Mouse (Mus musculus) right cerebral cortex, adult 18-20 months (tissue): ENCODE results near the gene Irgq.

Experiments used
- DNase-seq: peaks from one replicate; pipeline ENCODE4 v3.0.0; 2022; ENCODE audit warnings: mixed read lengths

Irgq gene

DNA sequence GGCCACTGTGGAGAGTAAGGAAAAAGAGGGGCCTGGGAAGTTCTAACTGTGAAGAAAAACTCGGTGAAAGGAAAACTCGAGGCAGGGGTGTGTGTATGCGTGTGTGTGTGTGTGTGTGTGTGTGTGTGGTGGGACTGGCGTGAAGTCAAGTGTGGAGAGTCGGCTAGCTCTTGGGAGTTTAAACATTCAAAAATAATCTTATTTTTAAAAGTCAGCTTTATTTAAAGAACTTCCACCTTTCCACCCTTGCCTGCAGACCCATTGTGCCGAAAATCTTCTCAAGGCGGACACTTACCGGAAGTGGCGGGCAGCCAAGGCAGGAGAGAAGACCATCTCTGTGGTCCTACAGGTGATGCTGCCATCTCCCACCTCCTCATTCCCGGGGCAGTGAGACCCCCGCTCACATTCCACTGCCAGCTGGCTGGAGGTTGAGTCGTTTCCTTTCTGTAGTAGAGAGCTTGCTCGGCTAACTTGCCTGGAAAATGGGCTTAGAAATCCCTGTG lies 17.1 kb downstream of the Irgq start:
- DNase-seq, result no peak

DNA sequence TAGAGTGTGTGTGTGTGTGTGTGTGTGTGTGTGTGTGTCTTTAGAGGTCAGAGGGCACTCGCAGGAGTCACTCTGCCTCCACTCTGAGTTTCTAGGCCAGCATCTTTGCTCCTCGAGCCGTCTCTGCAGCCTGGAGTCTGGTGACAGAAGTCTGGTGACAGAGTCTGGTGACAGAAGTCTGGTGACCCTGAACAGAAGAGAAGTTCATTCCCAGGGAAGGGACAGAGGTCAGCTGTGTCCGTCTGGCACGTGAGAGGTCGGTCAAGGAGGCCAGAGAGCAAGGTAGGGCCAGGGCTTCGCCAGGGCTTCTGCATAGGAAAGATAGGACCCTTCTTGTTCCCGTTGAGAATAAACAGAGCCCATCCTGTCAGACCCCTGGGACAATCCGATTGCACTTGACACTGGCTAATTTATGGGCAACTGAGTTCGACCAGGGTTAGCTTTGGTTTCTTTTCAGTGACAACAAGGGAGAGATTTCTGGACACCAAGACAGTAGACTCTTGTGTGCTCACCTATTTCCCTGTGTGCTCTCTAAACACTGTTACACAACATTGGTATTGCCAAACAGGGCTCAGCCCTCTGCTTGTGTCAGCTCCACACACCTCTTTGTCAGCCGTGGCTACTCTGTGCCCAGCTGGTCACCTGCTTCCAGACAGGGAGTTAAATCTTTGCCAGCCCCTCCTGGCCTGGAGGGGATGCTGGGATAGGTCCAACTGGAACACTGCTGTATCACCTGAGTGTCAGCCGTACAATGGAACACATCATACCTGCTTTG lies 21.7 kb downstream of the Irgq start:
- DNase-seq, result no peak

DNA sequence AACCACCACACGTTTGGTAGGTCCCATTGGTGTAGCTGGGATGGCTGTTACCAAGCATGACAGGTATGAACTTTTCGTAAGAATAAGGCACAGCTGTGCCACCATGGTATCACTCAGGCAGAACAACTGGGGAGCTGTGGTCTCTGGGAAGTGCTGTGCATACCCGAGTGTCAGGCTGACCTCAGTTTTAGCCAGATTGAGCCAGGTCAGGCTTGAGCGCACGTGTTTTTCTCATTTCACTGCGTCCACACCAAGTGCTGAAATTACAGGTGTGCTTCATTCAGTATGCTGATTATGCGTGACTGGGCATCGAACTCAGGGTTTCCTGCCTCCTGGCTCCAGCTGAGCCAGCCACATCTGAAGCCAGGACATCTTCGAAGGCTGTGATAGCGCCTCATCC lies 25.3 kb downstream of the Irgq start:
- no peak for DNase-seq

DNA sequence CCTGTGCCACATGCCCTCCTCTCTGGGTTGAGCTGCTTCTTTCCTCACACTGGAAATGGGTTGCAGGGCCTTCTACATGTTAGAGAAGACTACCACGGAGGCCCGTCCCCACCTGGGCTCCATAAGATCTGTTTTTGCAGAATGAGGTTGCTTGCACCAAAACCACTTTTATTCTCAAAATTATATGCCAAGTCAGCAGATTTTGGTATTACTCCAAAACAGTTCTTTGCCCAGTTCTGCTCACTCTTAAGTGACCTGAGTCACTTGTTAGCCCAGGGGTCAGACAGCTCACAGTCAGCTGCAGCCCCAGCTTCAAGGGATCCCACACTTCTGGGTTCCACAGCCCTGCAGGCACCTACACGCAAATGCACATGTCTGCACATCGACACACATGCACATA lies 31.0 kb downstream of the Irgq start:
- no peak for DNase-seq

DNA sequence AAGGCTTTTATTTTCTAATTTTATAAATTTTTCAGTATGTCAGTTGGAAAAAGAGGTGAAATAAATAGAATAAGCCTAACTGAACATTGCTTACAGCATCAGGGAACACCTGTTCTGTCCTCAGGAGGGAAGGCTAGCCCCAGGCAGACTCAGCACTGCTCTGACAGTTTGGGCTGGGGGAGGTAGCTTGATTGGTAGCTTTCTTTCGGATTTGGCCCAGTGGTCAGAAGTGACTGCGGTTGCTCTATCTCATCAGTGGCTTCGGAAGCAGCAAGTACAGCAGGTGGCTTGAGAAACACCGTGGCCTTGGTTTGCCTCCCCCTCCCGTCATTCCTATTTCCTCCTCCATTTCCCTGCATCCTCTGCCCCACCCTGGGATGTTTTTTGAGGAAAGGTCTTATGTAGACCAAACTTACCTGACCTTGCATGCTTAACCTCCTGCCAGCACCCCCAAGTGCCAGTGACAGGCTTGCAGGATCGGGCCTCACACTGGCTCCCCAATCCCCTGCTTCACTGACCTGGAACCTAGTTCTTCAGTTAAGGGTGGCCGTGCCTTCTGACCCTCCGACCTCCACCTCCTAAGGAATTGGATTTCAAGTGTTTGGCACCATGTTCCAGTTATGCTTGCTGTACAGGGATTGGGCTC lies 32.8 kb downstream of the Irgq start:
- no peak for DNase-seq

DNA sequence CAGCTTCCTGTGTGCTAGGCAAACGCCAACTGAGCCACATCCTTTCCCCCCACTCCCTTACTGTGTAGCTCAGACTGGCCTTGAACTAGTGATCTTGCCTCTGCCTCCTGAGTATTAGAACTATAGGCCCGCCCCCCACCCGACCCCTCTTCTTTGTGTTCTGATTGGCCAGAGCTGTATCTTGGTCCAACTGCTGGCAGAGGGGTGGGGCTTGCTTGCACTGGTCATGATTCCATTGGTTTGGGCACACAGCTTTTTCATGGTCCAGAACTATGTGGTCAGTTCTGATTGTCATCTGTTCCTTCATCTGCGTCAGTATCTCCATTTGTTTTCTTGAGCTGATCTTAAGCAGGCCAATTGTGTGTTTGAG lies 33.3 kb downstream of the Irgq start:
- DNase-seq, result no peak

DNA sequence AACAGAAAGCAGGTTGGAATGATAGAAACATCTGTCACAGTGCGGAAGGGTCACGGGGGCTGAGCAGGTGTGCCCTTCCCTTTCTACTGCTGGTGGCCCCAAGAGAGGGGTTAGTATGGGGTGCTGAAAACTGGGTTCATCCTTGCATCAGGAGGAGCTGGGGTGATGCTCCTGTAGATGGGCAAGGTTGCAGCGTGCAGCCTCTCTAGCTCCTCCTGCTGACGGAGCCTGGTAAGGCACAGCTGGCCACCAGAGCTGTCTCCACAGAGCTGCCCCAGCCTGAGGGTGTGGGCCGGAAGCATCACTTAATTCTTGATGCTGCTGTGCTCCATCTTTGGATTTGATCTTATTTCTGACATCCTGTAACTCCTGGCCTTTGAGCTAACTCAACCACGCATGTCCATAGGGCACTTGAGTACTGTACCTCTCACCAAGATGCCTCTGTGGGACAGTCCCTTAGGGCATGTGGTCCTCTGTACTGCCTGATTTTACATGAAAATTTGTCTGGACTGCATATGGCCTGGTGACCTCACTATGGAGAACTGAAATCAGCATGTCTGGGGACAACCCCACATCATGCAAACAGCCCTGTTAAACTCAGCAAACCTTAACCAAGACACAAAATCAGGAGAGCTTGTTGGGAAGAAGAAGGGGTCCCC lies 34.2 kb downstream of the Irgq start:
- peak; percentile 53 for DNase-seq

DNA sequence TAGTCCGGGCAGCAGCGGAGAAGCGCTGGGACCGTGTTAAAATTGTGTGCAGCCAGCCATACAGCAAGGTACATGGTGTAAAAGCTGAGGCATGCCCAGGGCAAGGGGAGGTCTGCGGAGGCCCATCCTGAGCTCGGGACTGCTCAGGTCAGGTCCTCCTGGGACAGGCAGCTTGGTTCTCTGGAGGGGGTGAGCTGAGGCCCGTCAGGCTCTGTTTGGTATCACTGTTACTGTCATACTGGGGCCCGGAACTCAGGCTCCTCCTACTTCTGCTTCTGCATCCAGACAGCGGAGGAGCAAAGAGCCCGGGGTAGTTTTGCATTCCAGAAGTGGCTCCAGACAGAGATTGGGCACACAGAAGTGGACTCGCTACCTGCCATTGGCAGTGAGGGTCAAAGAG lies 35.1 kb downstream of the Irgq start:
- no peak for DNase-seq

DNA sequence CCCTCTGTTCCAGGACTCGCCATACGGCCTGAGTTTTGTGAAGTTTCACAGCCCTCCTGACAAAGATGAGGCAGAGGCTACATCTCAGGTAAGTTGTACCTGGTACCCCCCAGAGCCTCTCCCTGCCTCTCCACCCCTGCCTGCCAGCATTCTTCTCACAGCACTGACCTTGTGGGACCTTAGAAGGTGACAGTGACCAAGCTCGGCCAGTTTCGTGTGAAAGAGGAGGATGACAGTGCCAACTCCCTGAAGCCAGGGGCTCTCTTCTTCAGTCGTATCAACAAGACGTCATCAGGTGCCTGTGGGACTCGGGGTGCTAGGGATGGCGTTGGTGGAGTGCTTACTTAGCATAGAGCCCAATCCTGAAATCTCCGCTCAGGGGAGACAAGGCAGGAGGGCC lies 35.7 kb downstream of the Irgq start:
- DNase-seq, result no peak

DNA sequence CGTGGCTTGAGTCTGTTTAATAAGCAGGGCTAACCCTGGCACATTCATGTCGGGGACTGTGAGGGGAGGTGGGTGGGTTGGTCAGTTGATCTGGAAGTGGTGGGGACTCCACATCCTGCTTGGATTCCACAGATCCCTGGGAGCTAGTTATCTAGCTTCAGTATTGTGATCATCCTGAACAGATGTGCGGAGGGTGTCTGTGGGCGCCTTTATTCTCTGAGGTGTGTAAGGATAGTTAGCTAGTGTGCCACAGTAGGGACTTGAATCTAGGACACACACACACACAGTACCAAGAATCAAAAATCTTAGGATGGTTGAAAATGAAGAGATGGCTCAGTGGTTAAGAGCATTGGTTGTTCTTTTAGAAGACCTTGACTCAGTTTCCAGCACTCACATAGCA lies 38.0 kb downstream of the Irgq start:
- DNase-seq, result peak; percentile 43

DNA sequence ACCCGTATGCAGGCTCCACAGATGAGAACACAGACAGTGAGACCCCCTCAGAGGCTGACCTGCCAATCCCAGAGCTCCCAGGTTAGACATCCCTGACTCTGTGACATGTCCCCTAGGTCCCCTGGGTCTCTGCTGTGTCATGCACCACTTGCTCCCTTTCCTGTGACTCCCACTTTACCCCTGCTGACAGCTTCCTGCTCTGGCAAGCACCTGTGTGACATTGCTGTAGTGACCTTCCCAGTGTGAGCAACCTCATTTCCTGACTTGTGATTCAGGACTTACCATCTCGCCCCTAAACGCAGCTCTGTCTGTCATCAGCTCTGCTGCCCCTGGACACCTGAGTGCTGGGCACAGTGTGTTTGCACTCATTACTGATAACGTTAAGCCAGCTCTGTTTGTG lies 40.6 kb downstream of the Irgq start:
- no peak for DNase-seq

DNA sequence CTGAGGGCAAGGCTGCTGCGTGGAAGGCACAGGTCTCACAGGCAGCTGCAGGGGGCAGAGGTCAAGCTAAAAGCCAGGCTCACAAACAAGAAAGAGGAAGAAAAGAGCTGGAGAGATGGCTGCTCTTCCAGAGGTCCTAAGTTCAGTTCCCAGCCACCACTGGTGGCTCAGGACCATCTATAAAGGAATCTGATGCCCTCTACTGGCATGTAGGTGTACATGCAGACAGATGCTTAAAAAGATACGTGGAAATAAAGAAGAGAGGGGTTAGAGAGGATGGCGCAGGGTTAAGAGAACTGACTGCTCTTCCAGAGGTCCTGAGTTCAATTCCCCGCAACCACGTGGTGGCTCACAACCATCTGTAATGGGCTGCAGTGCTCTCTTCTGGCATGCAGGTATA lies 42.0 kb downstream of the Irgq start:
- DNase-seq, result no peak

DNA sequence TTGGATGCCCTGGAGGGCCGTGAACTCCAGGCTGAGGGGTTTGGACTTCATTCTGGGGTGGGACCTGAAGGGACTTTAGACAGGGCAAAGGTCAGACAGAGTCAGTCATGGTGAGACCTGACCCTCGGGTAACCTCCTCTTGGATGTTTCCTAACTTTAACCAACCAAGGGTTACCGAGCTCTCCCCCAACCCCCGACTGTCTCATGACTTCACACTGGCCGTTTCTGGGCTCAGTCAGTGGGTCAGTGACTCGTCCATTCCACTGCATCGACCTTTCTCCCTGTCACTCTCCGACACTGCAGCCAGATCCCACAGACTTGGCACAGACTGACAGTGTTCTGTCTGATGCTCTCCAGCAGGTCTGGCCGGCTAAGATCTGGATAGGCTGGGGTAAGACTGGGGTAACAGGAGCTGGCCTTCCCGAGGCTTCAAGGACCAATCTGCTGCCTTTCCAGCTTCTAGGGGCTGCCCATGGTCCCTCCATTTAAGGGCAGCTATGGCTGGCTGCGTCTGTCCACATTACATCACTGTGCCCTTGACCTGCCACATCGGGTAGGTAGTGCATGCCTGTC lies 43.8 kb downstream of the Irgq start:
- DNase-seq, result no peak

DNA sequence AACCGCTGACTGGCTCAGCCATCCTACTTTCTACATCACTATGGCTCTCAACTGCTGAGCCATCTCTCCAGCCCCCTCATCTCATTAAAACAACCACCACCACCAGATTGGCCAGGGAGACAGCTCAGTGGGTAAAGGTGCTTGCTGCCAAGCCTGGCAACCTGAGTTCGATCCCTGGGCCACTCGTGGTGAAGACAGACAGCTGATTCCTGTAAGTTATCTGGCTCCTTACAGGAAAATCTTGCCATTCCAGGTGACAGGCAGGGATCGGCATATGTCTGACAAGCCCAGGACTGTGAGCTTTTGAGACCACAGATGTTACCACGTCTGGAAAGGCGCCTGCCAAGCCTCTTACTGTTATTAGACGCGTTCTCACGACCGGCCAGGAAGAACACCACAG lies 47.3 kb downstream of the Irgq start:
- DNase-seq, result no peak

DNA sequence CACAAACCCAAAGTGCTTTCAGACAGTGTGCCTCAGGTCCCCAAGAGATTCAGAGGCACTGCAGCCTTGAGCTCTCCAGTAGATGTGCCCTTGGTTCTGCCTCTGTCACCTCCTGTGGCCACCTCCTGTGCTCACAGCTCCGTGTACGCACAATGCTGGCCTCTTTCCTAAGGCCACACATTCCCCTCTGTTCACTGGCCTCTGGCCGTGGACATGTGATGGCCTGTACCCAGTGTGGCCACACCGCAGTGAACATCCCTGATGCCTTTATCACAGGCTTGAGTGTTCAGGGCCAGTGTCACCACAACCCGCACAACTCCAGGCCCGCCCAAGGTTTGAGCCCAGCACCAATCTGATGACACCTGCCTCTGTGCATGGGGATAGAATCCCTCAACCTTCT lies 54.4 kb downstream of the Irgq start:
- DNase-seq, result no peak

DNA sequence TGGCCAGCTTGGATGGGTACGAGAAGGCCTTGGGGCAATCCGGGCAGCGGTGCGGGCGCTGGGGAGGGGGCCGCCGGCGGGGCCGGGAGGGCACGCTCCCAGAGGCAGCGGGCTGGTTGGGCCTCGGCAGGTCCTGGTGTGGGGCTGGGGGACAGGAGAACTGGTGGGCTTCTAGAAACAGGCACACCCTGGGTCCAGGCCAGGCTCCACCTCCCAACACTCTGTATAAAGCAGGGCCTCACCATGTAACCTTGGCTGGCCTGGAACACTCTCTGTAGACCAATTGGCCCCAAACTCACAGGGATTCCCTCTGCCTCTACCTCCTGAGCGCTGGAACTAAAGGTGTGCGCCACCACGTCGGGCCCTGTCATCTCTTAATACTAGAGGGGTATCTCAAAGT lies 55.5 kb downstream of the Irgq start:
- DNase-seq, result no peak

DNA sequence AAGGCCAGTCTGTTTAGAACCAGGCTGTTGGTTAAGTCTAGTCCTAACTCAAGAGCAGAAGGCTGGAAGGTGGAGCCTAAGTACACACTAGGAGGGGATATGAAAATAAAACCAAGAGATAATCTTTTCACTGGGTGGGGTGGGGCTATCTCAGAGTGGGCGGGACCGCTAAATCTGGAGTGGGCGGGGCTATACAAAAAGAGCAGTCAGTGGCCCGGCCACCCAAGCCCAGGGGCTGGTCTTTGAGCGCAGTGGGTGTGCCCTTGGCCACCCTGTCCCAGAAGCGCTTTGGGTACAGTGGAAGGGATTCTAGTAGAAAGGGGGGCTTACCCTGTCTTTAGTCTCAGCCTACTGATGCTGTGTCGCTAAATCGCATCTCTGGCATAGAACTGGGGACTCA lies 56.3 kb downstream of the Irgq start:
- no peak for DNase-seq

DNA sequence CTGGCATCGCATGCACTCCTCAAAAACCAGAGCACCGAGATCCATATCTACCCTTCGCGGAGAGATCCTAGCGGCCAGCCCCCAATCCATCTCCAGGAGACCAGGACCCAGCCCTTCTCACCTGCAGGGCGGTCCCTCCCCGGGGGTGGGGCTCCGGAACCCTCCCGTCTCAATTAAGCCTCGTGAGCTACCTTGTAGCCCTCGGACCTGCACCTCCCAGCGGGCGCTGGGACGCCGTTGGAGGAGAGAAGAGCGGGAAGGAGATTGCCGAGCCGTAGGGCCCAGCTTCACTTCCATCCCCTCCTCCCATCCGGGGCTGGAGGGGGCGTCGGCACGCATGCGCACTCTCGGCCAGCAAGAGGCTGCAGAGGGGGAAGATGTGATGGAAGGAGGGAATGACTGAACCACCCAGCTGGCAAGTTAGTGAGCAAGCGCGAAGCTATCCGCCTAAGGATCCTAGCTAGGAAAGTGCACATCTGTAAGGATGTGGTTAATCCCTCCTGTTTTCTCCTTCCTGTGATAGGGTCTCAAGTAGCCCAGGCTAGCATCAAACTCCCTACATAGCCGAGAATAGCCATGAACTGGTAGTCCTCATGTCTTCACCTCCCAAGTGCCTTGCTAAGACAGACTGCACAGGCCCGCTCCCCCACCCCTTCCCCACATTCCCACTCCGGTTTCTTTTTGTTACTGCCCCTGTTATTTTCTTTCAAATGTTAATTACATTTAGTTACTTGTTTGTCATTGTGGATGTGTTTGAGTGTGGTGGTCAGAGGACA lies 57.0 kb downstream of the Irgq start, which contains the start of the genes Ethe1 and Zfp575:
Ethe1 (plus strand) TSS at position 214 of the 776 bp plus-strand sequence.
Zfp575 (minus strand) TSS at position 312 of the 776 bp plus-strand sequence.
- DNase-seq, result peak; percentile 89
